Mouse (Mus musculus) lung, postnatal 0 days (tissue): ENCODE results near the gene Olfr1512.

Experiments used
- CTCF ChIP-seq: IDR thresholded peaks from 2 replicates; pipeline ENCODE4 v1.5.1; 2016; ENCODE audit warnings: antibody characterized with exemption, mild to moderate bottlenecking
- EP300 ChIP-seq: IDR thresholded peaks from 2 replicates; pipeline ENCODE4 v1.6.1; 2016; ENCODE audit warnings: antibody characterized with exemption, mild to moderate bottlenecking, control low read depth

DNA sequence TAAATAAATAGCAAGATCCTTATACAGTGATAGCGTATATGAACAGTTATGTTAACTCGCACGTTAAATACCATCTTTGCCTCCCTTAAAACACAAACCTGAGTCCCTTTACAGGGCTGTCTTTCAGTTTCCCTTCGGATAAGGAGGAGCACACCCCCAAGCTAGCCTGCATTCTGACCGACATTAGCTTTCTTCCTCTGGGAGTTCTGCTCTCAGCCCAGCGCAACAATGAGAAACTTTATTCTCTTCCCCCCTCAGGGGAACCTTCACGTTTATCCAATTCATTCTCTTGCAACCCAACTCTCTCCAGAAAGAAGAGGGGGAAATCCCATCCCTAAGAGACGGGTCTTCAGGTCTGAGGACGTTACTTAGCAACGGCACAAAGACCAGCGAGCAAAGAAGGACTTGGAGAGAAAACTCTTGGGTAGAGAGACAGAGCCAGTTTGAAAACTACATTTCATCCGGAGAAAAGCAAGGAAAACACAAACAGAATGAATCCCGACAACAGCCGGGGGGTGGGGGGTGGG, 51.5 kb downstream of the Olfr1512 start:
- TF ChIP-seq CTCF: no peak
- TF ChIP-seq EP300: no peak
